Mouse (Mus musculus): ENCODE results near the gene Alox12. TPM values are rescaled to one million over a fixed set of nuclear protein-coding genes. Genes with fewer than 3 reads are reported as not detected.

Gene Alox12
- polyA plus RNA-seq, 1 experiment from 2014 or later = 3.8 TPM

DNA sequence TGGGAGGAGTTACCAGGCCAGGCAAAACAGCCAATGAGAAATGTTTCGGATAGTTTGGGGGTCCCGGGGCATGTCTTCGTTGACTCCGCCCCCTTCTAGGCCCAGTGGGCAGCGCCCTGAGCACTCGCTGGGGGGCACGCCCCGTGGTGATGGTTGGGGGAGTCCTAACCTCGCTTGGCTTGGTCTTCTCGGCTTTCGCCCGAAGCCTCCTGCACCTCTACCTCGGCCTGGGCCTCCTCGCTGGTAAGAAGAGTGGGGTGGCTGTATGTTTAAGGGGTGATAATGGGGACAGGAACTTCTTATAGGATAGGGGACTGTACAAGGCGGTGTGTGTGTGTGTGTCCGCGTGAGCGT, 40.3 kb downstream of the Alox12 start:
- peak overlapping the region; percentile 50 for H3K4me2 ChIP-seq (ENCODE audit: low read length)
- no peak for TF ChIP-seq CTCF (IDR thresholded peaks at IDR 0.05; ENCODE audit: low read depth)
- no peaks in the 10 kb centered on the region for H3K36me3 ChIP-seq (ENCODE audit: insufficient read depth, low read length)
- no peaks in the 10 kb centered on the region for H3K9me3 ChIP-seq (replicated peaks; ENCODE audit: low read length)
- no peak overlapping the region for H3K27ac ChIP-seq
- peak; percentile 15; the same call in 1 of the 2 replicates for ATAC-seq (replicated peaks; ENCODE audit: low FRiP score, low read depth)
- peak overlapping the region; percentile 48; the same call in 1 of the 2 replicates for H3K9ac ChIP-seq (ENCODE audit: low read depth, low read length)
- 10% methylated on average over 18 of the region's 18 CpGs for whole genome bisulfite sequencing
- peak overlapping the region; percentile 23 for H3K4me3 ChIP-seq (replicated peaks; ENCODE audit: low read depth, low read length)
- H3K4me1 ChIP-seq (replicated peaks; ENCODE audit: insufficient read depth, low read length) = peaks cover 16% of the 10 kb centered on the region
- H3K27me3 ChIP-seq (ENCODE audit: insufficient read depth, low read length) = peaks cover 8% of the 10 kb centered on the region
- no peak for DNase-seq (ENCODE audit: low spot score)

DNA sequence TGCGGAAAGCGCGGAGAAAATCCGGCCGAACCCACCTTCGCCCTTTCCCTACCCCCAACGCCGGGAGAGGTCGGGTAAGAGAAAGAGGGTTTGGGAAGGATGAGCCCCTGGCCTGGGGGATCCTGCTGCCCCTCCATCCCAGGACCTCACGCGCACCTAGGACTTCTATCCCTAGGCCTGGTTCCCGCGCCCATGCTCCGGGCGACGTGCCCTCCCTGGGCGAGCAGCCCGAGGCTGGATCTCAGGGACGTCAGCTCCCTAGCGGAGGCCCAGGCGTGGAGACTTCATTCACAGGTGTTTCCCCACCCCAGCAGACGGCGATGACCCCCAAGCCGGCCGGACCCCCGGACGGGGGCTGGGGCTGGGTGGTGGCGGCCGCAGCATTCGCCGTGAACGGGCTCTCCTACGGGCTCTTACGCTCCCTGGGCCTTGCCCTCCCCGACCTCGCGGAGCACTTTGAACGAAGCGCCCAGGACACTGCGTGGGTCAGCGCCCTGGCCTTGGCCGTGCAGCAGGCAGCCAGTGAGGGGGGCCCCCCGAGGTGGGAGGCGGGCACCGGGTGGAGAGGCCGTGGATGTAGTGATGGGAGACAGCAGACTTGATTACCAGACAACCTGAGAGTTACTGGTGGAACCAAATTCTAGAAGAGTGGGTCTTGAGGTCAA, 40.8 kb downstream of the Alox12 start:
- H3K9ac ChIP-seq (ENCODE audit: low read depth, low read length) = peak overlapping the region; percentile 48; the same call in 1 of the 2 replicates
- H3K9me3 ChIP-seq (replicated peaks; ENCODE audit: low read length) = no peaks in the 10 kb centered on the region
- ATAC-seq (replicated peaks; ENCODE audit: low FRiP score, low read depth) = peak; percentile 41; the same call in 1 of the 2 replicates
- H3K27ac ChIP-seq = no peak overlapping the region
- peaks cover 8% of the 10 kb centered on the region for H3K27me3 ChIP-seq (ENCODE audit: insufficient read depth, low read length)
- peaks cover 16% of the 10 kb centered on the region for H3K4me1 ChIP-seq (replicated peaks; ENCODE audit: insufficient read depth, low read length)
- no peaks in the 10 kb centered on the region for H3K36me3 ChIP-seq (ENCODE audit: insufficient read depth, low read length)
- WGBS = 2% methylated on average over 46 of the region's 46 CpGs
- no peak for DNase-seq (ENCODE audit: low spot score)
- H3K4me3 ChIP-seq (replicated peaks; ENCODE audit: low read depth, low read length) = peak overlapping the region; percentile 23
- TF ChIP-seq CTCF (IDR thresholded peaks at IDR 0.05; ENCODE audit: low read depth) = no peak
- peak overlapping the region; percentile 50 for H3K4me2 ChIP-seq (ENCODE audit: low read length)

GRCm38 (mm10) chr11:70213736-70214135, 41.4 kb downstream of the Alox12 start:
- no peak for DNase-seq (ENCODE audit: low spot score)
- ATAC-seq (replicated peaks; ENCODE audit: low FRiP score, low read depth) = 0 out of 2 replicates have a peak, but pooled peaks have one; percentile 15
- no peak for TF ChIP-seq CTCF (IDR thresholded peaks at IDR 0.05; ENCODE audit: low read depth)
- no peaks in the 10 kb centered on the region for H3K9me3 ChIP-seq (replicated peaks; ENCODE audit: low read length)
- no peak overlapping the region for H3K27ac ChIP-seq
- H3K4me2 ChIP-seq (ENCODE audit: low read length) = peak overlapping the region; percentile 50
- peak overlapping the region; percentile 48; the same call in 1 of the 2 replicates for H3K9ac ChIP-seq (ENCODE audit: low read depth, low read length)
- peaks cover 8% of the 10 kb centered on the region for H3K27me3 ChIP-seq (ENCODE audit: insufficient read depth, low read length)
- 6% methylated on average over 26 of the region's 26 CpGs for WGBS
- peaks cover 16% of the 10 kb centered on the region for H3K4me1 ChIP-seq (replicated peaks; ENCODE audit: insufficient read depth, low read length)
- H3K4me3 ChIP-seq (replicated peaks; ENCODE audit: low read depth, low read length) = peak overlapping the region; percentile 23
- H3K36me3 ChIP-seq (ENCODE audit: insufficient read depth, low read length) = no peaks in the 10 kb centered on the region

DNA sequence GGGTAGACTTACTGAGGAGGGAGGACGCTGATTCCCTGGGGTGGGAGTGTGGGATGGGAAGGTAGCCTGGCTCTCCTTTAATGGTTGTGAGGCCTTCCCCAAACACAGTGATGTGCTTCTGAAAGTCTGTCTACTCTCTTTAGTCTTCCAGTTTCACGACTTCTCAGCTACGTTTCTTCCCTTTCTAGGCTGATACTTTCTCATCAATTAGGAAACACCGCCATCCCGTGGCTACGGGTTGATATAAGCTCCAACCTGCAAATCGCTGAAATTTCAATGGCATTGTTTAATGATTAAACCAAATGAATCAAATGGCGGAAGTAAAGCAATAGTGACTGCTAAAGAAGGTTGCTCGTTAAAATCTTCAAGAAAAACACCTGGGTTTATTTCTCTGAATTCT, 42.3 kb downstream of the Alox12 start:
- TF ChIP-seq CTCF (IDR thresholded peaks at IDR 0.05; ENCODE audit: low read depth) = peak; percentile 89
- H3K4me1 ChIP-seq (replicated peaks; ENCODE audit: insufficient read depth, low read length) = peaks cover 16% of the 10 kb centered on the region
- no peak for ATAC-seq (replicated peaks; ENCODE audit: low FRiP score, low read depth)
- DNase-seq (ENCODE audit: low spot score) = peak; percentile 92
- no peaks in the 10 kb centered on the region for H3K36me3 ChIP-seq (ENCODE audit: insufficient read depth, low read length)
- H3K4me2 ChIP-seq (ENCODE audit: low read length) = no peak overlapping the region
- no peak overlapping the region for H3K9ac ChIP-seq (ENCODE audit: low read depth, low read length)
- 7% methylated on average over 9 of the region's 9 CpGs for WGBS
- no peak overlapping the region for H3K4me3 ChIP-seq (replicated peaks; ENCODE audit: low read depth, low read length)
- no peaks in the 10 kb centered on the region for H3K9me3 ChIP-seq (replicated peaks; ENCODE audit: low read length)
- peaks cover 8% of the 10 kb centered on the region for H3K27me3 ChIP-seq (ENCODE audit: insufficient read depth, low read length)
- H3K27ac ChIP-seq = no peak overlapping the region

- H3K9me3 ChIP-seq (replicated peaks; ENCODE audit: low read length) = no peaks in the 10 kb centered on the region
- DNase-seq (ENCODE audit: low spot score) (no peak), ATAC-seq (replicated peaks; ENCODE audit: low FRiP score, low read depth) (no peak)
- H3K27ac ChIP-seq = no peak within 1 kb of the TSS
- H3K36me3 ChIP-seq (ENCODE audit: insufficient read depth, low read length) = no peaks in the 10 kb centered on the region
- H3K4me3 ChIP-seq (replicated peaks; ENCODE audit: low read depth, low read length) = 0 out of 2 replicates have a peak within 1 kb of the TSS, but pooled peaks have one; percentile 23
- WGBS = 51% methylated on average over 6 of the region's 6 CpGs
- peaks cover 8% of the 10 kb centered on the region for H3K27me3 ChIP-seq (ENCODE audit: insufficient read depth, low read length)
- no peak for TF ChIP-seq CTCF (IDR thresholded peaks at IDR 0.05; ENCODE audit: low read depth)
- peaks cover 16% of the 10 kb centered on the region for H3K4me1 ChIP-seq (replicated peaks; ENCODE audit: insufficient read depth, low read length)
- H3K9ac ChIP-seq (ENCODE audit: low read depth, low read length) = no peak within 1 kb of the TSS
- H3K4me2 ChIP-seq (ENCODE audit: low read length) = peak within 1 kb of the TSS; percentile 50
Observed at GRCm38 (mm10) chr11:70212423-70212822, 42.7 kb downstream of the Alox12 start, which contains the start of gene Slc16a11. Gene Slc16a11, plus strand, starts transcription at chr11:70212752.

GRCm38 (mm10) chr11:70211972-70212371, 43.2 kb downstream of the Alox12 start:
- ATAC-seq (replicated peaks; ENCODE audit: low FRiP score, low read depth) (no peak), DNase-seq (ENCODE audit: low spot score) (no peak)
- Histone ChIP-seq H3K27me3 (ENCODE audit: insufficient read depth, low read length) (peaks cover 8% of the 10 kb centered on the region), H3K4me1 (replicated peaks; ENCODE audit: insufficient read depth, low read length) (peaks cover 16% of the 10 kb centered on the region), H3K27ac (no peak overlapping the region), H3K4me3 (replicated peaks; ENCODE audit: low read depth, low read length) (no peak overlapping the region), H3K9me3 (replicated peaks; ENCODE audit: low read length) (no peaks in the 10 kb centered on the region), H3K4me2 (ENCODE audit: low read length) (no peak overlapping the region), H3K9ac (ENCODE audit: low read depth, low read length) (no peak overlapping the region), H3K36me3 (ENCODE audit: insufficient read depth, low read length) (no peaks in the 10 kb centered on the region)
- no peak for TF ChIP-seq CTCF (IDR thresholded peaks at IDR 0.05; ENCODE audit: low read depth)
- 66% methylated on average over 6 of the region's 6 CpGs for WGBS

All from kidney, postnatal 0 days (tissue).